Mouse (Mus musculus) ovary, postnatal 36 days (tissue): ENCODE data around the gene Terf2ip.

Experiments used
- DNase-seq: peaks from one replicate; pipeline ENCODE4 v3.0.0; 2022; ENCODE audit warnings: low spot score, mixed read lengths

Gene Terf2ip

DNA sequence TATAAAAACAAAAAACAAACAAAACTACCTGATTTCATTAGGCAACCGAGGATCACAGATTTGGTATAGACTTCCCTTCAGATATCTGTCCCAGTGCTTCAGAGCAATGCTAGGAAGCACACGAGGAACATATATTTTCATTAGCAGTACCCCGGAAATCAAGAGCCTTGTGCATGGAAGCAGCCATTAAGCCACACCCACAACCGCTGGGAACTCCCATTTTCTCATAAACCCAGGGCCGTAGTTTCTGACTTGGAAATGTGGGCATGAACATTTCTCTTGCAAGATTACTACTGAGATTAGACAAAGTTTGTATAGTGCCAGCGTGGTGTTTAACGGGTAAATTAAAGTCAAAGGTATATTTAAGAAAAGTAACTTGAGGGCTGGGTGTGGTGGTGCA lies 1.6 kb upstream of the Terf2ip start:
- DNase-seq: no peak

DNA sequence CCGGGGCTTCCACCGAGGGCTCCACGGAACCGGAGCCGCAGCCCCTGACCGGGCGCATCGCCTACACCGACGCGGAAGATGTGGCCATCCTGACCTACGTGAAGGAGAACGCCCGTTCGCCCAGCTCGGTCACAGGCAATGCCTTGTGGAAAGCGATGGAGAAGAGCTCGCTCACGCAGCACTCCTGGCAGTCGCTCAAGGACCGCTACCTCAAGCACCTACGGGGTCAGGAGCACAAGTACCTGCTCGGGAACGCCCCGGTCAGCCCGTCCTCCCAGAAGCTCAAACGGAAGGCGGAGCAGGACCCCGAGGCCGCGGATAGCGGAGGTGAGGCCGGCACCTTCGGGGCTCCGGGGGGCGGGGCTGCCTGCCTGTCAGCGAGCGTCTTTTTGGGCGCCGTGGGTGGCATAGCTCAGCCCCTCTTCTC lies 631 bp downstream of the Terf2ip start:
- DNase-seq: peak; percentile 41

DNA sequence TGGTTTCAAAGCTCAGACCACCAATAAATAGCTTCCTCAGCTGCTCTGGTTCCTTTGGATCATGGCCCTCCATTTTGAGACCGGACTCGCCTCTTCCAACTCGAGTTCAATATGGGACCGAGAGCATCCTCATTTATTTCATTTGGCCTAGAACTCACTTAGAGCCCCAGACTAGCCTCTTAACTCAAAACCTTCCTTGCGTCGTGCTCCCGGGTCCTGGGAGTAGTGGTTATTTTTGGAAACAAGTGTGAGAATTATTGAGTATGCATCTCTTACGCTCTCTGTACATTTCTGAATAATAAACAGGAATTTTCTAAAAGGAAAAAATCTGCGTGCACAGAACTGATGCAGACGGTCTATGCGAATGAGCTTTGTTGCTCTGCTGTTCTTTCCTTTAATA lies 3.7 kb downstream of the Terf2ip start, which contains the start of gene Gm6793:
Gene Gm6793, minus strand, starts transcription at position 101 of the 400 bp plus-strand sequence.
- DNase-seq: no peak

DNA sequence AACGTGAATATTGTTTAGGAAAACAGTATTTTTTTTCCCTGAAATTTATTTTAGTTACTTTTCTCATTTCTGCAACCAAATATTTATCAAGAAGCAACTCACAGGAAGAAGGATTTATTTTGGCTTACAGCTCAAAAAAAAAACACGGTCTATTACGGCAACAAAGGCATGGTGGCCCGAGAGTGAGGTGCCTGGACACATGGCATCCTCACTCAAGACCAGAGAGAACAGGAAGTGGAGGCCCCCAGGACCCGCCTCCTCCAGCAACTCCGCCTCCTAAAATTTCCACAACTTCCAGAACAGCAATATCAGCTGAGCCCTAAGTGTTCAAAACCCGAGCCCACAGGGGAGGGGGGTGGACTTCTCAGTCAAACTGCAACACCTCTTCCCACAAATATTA lies 18.3 kb downstream of the Terf2ip start:
- DNase-seq: no peak

DNA sequence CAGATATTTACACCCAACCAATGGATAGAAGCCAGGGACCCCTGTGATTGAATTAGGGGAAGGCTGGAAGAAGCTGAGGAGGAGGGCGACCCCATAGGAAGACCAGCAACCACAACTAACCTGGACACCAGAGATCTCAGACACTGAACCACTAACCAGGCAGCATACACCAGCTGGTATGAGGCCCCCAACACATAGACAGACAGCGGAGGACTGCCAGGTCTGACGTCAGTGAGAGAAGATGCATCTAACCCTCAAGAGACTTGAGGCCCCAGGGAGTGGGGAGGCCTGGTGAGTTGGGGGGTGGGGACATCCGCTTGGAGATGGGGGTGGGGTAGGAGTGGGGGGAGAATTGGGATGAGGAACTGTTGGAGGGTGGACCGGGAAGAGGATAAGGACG lies 19.5 kb downstream of the Terf2ip start:
- no peak for DNase-seq

DNA sequence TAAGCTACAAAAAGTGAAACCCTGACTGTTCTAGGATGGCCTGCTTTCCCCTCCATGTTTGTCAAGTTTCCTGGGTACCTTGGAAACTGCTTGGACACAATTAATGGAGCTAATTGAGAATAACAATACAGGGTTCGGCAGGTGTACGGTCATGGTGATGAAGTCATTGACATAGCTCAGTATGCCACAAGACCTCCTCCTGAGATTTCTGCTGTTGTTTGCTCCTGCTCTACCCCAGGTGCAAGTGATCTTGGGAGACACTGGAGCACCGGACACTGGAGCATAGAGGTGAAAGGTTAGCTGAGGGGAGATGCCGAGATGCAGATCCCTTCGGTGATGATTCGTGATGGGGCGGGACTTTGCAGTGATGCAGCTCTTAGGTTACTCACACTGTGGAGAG lies 21.9 kb downstream of the Terf2ip start:
- no peak for DNase-seq

DNA sequence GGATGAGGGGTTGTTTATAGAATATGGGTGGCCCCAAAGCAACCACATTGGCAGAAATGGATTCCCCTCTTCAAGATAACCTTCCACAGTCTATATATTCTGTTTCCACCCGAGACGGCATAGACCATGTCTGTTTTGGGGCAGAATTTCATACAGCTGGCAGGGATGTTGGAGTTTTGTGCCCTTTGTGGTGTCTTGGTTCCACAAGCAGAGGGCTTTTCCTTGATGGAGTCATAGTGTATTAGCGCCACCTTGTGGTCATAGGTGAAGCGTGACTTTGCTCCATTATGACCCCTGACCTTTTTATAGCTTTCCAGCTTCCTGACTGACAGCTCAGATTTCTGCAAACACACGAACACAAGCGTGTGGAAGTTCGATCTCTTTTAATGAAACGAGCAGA lies 23.4 kb downstream of the Terf2ip start:
- DNase-seq: no peak

DNA sequence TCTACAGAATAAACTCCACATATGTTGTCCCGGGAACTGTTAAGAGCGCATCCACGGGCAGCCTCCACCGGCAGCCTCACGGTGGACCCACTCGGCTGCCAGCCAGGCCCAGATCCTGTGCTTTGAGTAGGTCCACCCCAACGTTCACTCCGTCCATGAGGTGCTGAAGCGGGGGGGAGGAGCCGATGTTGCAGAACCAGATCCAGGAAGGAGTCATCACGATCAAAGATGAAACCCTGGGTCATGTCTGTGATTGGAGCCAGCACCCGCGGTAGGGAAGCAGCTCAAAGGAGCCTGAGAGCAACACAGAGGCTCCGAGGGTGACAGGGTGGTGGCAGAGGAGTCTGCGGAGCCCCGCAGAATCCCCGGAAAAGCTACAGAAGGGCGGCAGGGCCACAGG lies 26.3 kb downstream of the Terf2ip start:
- no peak for DNase-seq

DNA sequence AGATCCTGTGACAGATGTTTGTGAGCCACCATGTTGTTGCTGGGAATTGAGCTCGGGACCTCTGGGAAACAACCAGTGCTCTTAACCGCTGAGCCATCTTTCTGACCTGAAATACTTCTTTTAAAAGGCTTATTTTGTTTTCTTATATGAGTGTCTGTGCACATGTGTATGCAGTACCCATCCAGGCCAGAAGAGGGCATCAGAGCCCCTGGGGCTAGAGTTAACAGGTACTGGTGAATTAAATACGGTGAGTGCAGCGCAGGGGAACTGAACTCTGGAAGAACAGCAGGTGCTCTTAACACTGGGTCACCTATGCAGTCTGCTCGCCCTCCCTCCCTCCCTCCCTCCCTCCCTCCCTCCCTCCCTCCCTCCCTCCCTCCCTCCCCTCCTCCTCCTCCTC lies 34.0 kb downstream of the Terf2ip start:
- DNase-seq: no peak

DNA sequence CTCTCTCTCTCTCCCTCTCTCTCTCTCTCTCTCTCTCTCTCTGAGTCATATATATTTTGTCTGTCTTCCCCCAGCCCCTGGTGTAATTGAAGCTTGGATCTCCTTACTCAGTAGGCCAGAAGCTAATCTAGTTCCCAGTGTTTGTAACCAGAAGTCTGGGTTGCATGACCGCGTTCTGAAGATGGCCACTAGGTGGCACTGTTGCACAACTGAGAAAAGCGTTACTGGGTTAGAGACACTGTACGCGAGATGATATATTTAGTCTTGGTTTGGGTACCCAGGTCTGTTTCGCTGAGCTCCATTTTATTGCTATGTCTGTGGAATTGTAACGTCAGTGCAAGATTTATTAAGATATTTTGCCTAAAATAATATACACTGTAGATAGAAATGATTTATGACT lies 34.7 kb downstream of the Terf2ip start:
- DNase-seq: peak; percentile 74

DNA sequence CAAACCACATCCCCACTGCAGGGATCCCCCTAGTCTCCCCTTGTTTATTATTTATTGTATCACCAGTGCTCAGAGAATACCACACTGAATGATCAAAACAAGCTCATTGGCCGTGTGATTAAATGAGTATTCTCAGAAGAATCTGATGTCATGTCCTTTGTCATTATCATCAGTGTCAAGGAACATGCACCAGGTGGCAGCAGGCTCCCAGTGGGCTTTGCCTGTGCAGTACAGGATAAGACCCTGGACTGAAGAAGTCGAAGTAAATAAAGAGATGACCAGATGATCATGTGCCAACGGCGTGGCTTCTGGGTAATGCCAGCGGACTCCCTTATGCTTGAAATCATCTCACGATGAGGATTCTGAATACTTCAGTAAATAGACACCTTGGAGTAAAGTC lies 37.1 kb downstream of the Terf2ip start:
- DNase-seq: no peak

DNA sequence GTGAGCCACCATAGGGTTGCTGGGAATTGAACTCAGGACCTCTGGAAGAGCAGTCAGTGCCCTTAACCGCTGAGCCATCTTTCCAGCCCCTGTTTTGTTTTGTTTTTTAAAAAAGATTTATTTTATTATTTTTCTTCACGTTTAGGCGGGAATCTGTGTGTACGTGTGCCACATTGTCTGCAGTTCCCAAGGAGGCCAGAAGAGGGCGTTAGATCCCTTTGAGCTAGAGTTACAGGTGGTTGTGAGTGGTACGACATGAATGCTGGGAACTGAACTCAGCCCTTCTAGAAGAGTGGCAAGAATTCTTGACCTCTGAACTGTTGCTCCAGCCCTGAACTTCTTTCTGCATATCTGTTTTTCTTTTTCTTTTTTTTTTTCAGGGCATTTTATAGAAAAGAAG lies 38.8 kb downstream of the Terf2ip start:
- no peak for DNase-seq

DNA sequence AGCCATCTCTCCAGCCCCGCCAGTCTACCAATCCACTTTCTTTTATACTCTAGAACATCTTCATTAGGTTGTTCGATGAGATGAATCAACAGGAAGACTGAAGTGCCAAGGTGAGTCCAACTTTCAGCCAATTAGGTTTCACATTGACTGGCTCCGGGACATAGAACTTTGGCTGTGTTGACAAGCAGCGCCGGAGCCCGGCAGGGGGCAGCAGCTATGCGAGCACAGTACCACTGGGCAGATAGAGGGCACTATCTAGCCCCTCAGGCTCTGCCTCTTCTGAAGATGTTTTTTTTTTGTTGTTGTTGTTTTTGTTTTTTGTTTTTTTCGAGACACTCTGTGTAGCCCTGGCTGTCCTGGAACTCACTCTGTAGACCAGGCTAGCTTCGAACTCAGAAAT lies 40.3 kb downstream of the Terf2ip start:
- DNase-seq: no peak

DNA sequence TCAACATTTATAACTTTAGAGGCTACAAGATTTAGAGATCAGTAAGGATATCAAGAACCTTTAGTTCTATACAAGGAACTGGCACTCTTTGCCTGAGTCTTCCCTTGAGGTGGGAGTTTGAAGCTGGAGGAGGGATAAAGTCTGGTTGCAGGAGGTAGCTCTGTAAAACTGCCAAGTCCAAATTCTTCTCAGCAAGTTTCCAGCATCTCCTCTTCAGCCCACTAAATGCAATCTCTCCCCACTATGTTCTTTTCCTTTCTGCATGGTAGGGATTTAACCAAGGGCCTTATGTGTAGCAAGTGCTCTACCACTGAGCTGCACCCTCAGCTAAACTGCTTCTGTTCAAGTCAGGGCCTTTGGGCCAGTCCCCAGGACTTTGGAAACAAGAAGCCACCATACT lies 43.3 kb downstream of the Terf2ip start:
- no peak for DNase-seq

DNA sequence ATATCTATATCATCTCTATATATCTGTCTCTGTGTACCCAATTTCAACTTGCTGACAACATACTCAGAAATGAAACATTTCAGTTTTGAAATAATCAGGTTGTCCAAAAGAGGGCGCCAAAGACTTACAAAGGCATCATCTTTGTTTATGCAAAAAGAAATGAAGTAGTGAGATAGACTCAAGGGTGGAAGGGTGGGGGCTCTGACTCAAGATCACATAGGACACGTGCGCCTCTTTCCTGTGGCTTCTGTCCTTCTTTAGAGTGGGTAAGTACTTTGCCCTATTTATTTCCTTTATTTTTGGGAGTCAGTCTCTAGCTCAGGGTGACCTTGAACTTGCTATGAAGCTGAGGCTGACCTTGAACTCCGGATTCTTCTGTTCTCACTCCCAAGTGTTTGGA lies 50.2 kb downstream of the Terf2ip start:
- DNase-seq: no peak
